8 mouse cellular contexts compared by ENCODE assay signal in genomic region chr6:134792141-134793045, GRCm38 (mm10). TPM values are rescaled to one million over a fixed set of nuclear protein-coding genes. Genes with fewer than 3 reads are reported as not detected.
DNase-seq lines count a peak whose midpoint lies in the region; TF ChIP-seq lines count a peak whose summit lies in the region.

TSS of gene Dusp16 (minus strand) at chr6:134792625.

- DNase-seq in adrenal gland, adult (ENCODE audit: inconsistent age in 2 of 2, low spot score in 1 of 2) = peak; percentile 92 to 97
- peak; percentile 93 for DNase-seq in embryo, embryonic 10 days (ENCODE audit: low spot score)
- DNase-seq in gastrocnemius, postnatal 10 days = peak; percentile 78
- DNase-seq in hindlimb bud, embryonic 11.5 days (ENCODE audit: extremely low spot score, low read depth, low spot score) = peak; percentile 83
- peak; percentile 66 to 77 for DNase-seq in left cerebral cortex, adult 2 months (ENCODE audit: extremely low spot score in 1 of 2, low spot score in 2 of 2)
- DNase-seq in right cerebral cortex, adult 2 months (ENCODE audit: low spot score in 2 of 2) = peak; percentile 81 to 85
- peak; percentile 50 for DNase-seq in urinary bladder, postnatal 10 days (ENCODE audit: low spot score)

- no peaks in the 10 kb centered on the region for H3K36me3 ChIP-seq in macrophage (ENCODE audit: inconsistent target)

- peak within 1 kb of the TSS; percentile 90 for H3K27ac ChIP-seq in left cerebral cortex, adult 2 months
- peak within 1 kb of the TSS; percentile 82 for H3K27ac ChIP-seq in macrophage

- H3K79me2 ChIP-seq in macrophage (ENCODE audit: inconsistent target) = peaks cover 35% of the 10 kb centered on the region

- intact Hi-C loops in left cerebral cortex, adult 2 months (cut with DNase I) = loop anchor here (1.0 to 5.0 kb wide), 3 partner anchors 38 to 128 kb away; partner anchors contain the start of genes Cdkn1b and Crebl2

- H3K4me3 ChIP-seq in left cerebral cortex, adult 2 months = peak within 1 kb of the TSS; percentile 81
- H3K4me3 ChIP-seq in macrophage (ENCODE audit: inconsistent target) = peak within 1 kb of the TSS; percentile 76

- WGBS in macrophage (ENCODE audit: missing documents) = under 1% methylated on average over 63 of the region's 108 CpGs

- TF ChIP-seq CTCF in left cerebral cortex, adult 2 months (IDR thresholded peaks at IDR 0.05) = no peak

RNA-seq across cellular contexts. Expression of gene Dusp16, which starts in this region (rescaled TPM):
- 10 to 100 TPM; 15.1 to 18.4 TPM for total RNA-seq in gastrocnemius, postnatal 10 days (2021)
- 10 to 100 TPM in 1 of 2 experiments, 1 to 10 TPM in 1; 9.9 to 11.2 TPM for total RNA-seq in left cerebral cortex, adult 2 months (2021)
- 100 to 1,000 TPM in 7 of 26 experiments, 10 to 100 TPM in 18, 1 to 10 TPM in 1; 8.9 to 188 (median 32.3) TPM for total RNA-seq in macrophage (2018; cell fraction: chromatin; rRNA removed)
- 10 to 100 TPM in 10 of 26 experiments, 1 to 10 TPM in 16; 5.1 to 52.7 (median 7.9) TPM for total RNA-seq in macrophage (2018; cell fraction: cytosol; rRNA removed)
- total RNA-seq in macrophage (2018; cell fraction: nucleus; rRNA removed) = 100 to 1,000 TPM in 5 of 26 experiments, 10 to 100 TPM in 21; 12.9 to 170 (median 44.5) TPM
- 3.8 to 6.6 TPM (median 5.5 TPM) in 3 replicates for polyA plus RNA-seq in macrophage (2018)

Comparison
In these comparisons a context has a peak if more than half of its experiments do, and no peak if none do; other contexts are left out.
1. Peak in every context shown above with its lines: DNase-seq, H3K4me3 ChIP-seq and H3K27ac ChIP-seq.